Mouse (Mus musculus) forebrain, embryonic 15.5 days (tissue): Measurements from ENCODE around the gene Trak2. TPM values are rescaled to one million over a fixed set of nuclear protein-coding genes. Genes with fewer than 3 reads are reported as not detected.

Experiments
- ATAC-seq: fragments of 200-750 bp; cut with Nextera tagmentation; replicated peaks from 2 replicates; pipeline ENCODE4 v1.8.0; 2017; ENCODE audit warnings: mild to moderate bottlenecking, moderate TSS enrichment, moderate library complexity
- H3K27ac ChIP-seq: fragments of 300-500 bp; sonication (generic); replicated peaks from 2 replicates; pipeline ENCODE4 v1.5.1; 2015; ENCODE audit warnings: mild to moderate bottlenecking, inconsistent platforms
- H3K27me3 ChIP-seq: fragments of 300-500 bp; sonication (generic); 2 replicates; pipeline ENCODE4 v1.6.1; 2015; ENCODE audit warnings: inconsistent platforms
- H3K36me3 ChIP-seq: fragments of 300-500 bp; sonication (generic); 2 replicates; pipeline ENCODE4 v1.6.1; 2015; ENCODE audit warnings: mild to moderate bottlenecking, inconsistent platforms
- H3K4me1 ChIP-seq: fragments of 300-500 bp; sonication (generic); 2 replicates; pipeline ENCODE4 v1.6.1; 2015; ENCODE audit warnings: inconsistent platforms
- H3K4me2 ChIP-seq: fragments of 300-500 bp; sonication (generic); replicated peaks from 2 replicates; pipeline ENCODE4 v1.6.1; 2015; ENCODE audit warnings: mild to moderate bottlenecking, inconsistent platforms
- H3K4me3 ChIP-seq: fragments of 300-500 bp; sonication (generic); 2 replicates; pipeline ENCODE4 v1.5.1; 2015; ENCODE audit warnings: mild to moderate bottlenecking, inconsistent platforms
- H3K9ac ChIP-seq: fragments of 300-500 bp; sonication (generic); replicated peaks from 2 replicates; pipeline ENCODE4 v1.6.1; 2015; ENCODE audit warnings: mild to moderate bottlenecking, inconsistent platforms
- H3K9me3 ChIP-seq: fragments of 300-500 bp; sonication (generic); 2 replicates; pipeline ENCODE4 v1.6.1; 2016; ENCODE audit warnings: inconsistent platforms
- WGBS: fragments of 180-500 bp; shearing (Covaris S2); methylation state at CpG from one replicate; pipeline ENCODE4 v1.1.7; 2015; ENCODE audit warnings: mixed read lengths; 5-methylcytosine and 5-hydroxymethylcytosine counted together
- polyA plus RNA-seq: library from polyadenylated mRNA; unstranded; fragments of >200 nt; fragmentation: Nextera tagmentation; extraction: Ambion mirVana; gene quantifications from 2 replicates; pipeline ENCODE4 v1.2.1, GENCODE M21; 2015

Trak2 gene
- polyA plus RNA-seq = 21.3 and 21.9 TPM in 2 replicates

DNA sequence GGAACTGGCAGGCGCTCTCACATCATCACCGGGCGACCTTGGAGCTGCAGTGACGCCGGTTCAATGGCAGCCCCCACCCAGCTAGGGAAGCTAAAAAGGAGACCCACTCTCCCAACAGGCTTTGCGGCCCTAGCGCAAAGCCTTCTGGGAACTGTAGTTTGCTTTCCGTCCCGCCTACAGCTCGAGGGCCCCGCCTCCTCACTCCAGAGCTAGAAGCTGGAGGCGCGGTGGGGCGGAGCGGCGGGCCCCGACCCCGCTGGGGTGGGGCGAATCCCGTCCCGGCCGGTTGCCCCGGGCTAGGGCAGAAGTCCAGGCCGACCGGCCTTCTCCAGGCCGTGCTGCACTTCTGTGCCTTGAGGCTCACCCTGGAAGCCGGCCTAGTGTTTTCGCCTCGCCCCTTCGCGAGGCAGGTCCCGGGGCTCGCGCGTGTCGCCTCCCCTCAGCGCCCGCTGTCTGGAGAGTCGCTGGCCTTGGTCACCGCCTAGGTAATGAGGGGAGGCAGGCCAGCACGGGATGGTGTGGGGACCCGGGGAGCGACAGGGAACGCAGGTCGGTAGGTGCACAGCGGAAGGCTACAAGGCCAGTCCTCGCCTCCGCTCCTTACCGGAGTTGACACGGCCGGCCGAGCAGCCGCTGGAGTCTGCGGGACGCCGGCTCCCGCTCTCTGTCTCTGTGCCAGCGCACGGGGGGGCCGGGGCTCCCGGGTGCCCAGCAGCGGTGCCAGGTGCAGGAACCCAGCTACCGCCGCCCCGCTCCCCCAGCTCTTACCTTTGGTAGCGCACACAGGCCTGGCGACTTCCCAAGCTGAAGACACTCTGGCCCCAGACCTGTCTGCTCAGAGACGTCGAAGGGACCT lies at the start of gene Trak2, which contains the start of gene Stradb:
Gene Trak2, minus strand, starts transcription at position 65 of the 856 bp plus-strand sequence.
Gene Stradb, plus strand, starts transcription at position 157 of the 856 bp plus-strand sequence.
- peak within 1 kb of the TSS; percentile 62 for H3K4me2 ChIP-seq
- H3K9ac ChIP-seq = peak within 1 kb of the TSS; percentile 81
- H3K4me3 ChIP-seq = peak within 1 kb of the TSS; percentile 77
- peak within 1 kb of the TSS; percentile 86 for H3K27ac ChIP-seq
- no peaks in the 10 kb centered on the region for H3K27me3 ChIP-seq
- H3K36me3 ChIP-seq = peaks cover 9% of the 10 kb centered on the region; the same call in 1 of the 2 replicates
- peak; percentile 97 for ATAC-seq
- WGBS = 0% methylated on average over 68 of the region's 69 CpGs
- no peaks in the 10 kb centered on the region for H3K9me3 ChIP-seq
- H3K4me1 ChIP-seq = peaks cover 51% of the 10 kb centered on the region

DNA sequence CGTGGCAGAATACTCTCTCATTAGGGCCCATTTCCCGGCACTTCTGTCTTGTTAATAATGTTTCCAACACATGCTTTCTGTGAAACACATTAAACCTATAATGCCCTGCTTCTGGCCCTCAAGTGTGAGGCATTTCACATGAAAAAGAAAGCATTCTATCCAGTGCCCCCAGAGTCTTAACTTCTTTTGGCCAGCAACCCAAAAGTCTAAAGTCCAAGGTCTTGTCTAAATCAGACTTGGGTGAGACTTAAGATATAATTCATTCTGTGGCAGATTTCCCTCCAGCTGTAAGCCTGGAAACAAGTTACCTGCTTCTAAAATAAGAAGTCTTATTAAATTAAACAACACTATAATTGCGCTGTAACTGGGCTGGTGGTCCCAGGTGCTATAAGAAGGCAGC lies 48.3 kb upstream of the Trak2 start:
- Histone ChIP-seq H3K4me3 (no peak overlapping the region), H3K9me3 (no peaks in the 10 kb centered on the region), H3K9ac (no peak overlapping the region), H3K4me2 (no peak overlapping the region), H3K36me3 (no peaks in the 10 kb centered on the region), H3K27me3 (no peaks in the 10 kb centered on the region), H3K4me1 (no peaks in the 10 kb centered on the region), H3K27ac (no peak overlapping the region)
- ATAC-seq = no peak
- 70% methylated on average over 3 of the region's 3 CpGs for WGBS

GRCm38 (mm10) chr1:59009250-59009649 lies 36.0 kb upstream of the Trak2 start:
- 51% methylated on average over 4 of the region's 4 CpGs for WGBS
- Histone ChIP-seq H3K36me3 (no peaks in the 10 kb centered on the region), H3K27me3 (no peaks in the 10 kb centered on the region), H3K4me3 (no peak overlapping the region), H3K9ac (no peak overlapping the region), H3K4me2 (no peak overlapping the region), H3K4me1 (no peaks in the 10 kb centered on the region), H3K27ac (no peak overlapping the region), H3K9me3 (no peaks in the 10 kb centered on the region)
- ATAC-seq = no peak

GRCm38 (mm10) chr1:58995313-58995712 lies 22.1 kb upstream of the Trak2 start:
- Histone ChIP-seq H3K27ac (no peak overlapping the region), H3K4me2 (no peak overlapping the region), H3K27me3 (no peaks in the 10 kb centered on the region), H3K9me3 (no peaks in the 10 kb centered on the region), H3K36me3 (peaks cover 38% of the 10 kb centered on the region), H3K4me3 (no peak overlapping the region), H3K9ac (no peak overlapping the region), H3K4me1 (no peaks in the 10 kb centered on the region)
- WGBS = 92% methylated on average over 5 of the region's 5 CpGs
- no peak for ATAC-seq

DNA sequence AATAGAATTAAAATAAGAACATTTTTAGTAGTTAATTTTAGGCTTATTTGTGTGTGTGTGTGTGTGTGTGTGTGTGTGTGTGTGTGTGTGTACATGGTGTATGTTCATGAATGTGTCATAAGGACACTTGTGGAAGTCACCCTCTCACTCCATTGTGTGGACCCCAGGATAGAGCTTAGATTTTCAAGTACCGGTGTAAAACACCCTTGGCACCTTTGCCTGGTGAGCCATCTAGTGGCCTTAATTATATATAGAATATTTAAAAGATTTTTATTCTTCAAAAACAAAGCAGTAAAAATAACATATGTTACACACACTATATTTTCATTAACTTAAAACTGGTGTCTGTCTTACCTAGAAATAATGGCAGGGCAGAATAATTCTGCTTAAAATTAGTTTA lies 20.5 kb upstream of the Trak2 start:
- Histone ChIP-seq H3K27ac (no peak overlapping the region), H3K27me3 (no peaks in the 10 kb centered on the region), H3K4me1 (no peaks in the 10 kb centered on the region), H3K4me3 (no peak overlapping the region), H3K9ac (no peak overlapping the region), H3K36me3 (peaks cover 41% of the 10 kb centered on the region), H3K9me3 (no peaks in the 10 kb centered on the region), H3K4me2 (no peak overlapping the region)
- no peak for ATAC-seq
- 23% methylated on average over 1 of the region's 1 CpGs for WGBS

- Histone ChIP-seq H3K27me3 (no peaks in the 10 kb centered on the region), H3K4me2 (no peak overlapping the region), H3K9me3 (no peaks in the 10 kb centered on the region), H3K9ac (no peak overlapping the region), H3K36me3 (peaks cover 41% of the 10 kb centered on the region), H3K4me3 (no peak overlapping the region), H3K27ac (no peak overlapping the region), H3K4me1 (no peaks in the 10 kb centered on the region)
- 90% methylated on average over 7 of the region's 7 CpGs for WGBS
- no peak for ATAC-seq
Observed at GRCm38 (mm10) chr1:58993144-58993543, 19.9 kb upstream of the Trak2 start.

DNA sequence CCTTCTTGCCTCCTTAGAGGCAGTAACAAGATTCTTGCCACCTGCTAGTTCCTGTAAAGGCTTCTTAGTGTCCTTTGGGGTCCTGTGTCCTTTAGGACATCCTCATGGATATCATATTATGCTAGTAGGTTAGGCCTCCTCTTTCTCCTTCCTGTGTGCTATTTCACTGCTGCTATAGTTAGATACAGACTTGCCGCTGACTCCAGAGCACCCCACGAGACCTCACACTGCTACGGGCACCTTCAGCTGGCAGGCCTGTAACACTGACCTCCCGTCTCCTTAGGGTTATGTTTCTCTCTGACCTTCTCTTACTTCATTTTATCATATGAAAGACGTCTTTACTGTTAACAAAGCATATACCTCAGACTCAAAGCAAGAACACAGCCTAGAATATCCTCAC lies 11.4 kb upstream of the Trak2 start:
- Histone ChIP-seq H3K4me3 (no peak overlapping the region), H3K36me3 (peaks cover 61% of the 10 kb centered on the region), H3K27ac (no peak overlapping the region), H3K27me3 (no peaks in the 10 kb centered on the region), H3K4me1 (no peaks in the 10 kb centered on the region), H3K9ac (no peak overlapping the region), H3K4me2 (no peak overlapping the region), H3K9me3 (no peaks in the 10 kb centered on the region)
- WGBS = 90% methylated on average over 5 of the region's 5 CpGs
- no peak for ATAC-seq

GRCm38 (mm10) chr1:58982276-58982675 lies 9.0 kb upstream of the Trak2 start:
- WGBS = 91% methylated on average over 3 of the region's 3 CpGs
- no peaks in the 10 kb centered on the region for H3K4me1 ChIP-seq
- H3K4me2 ChIP-seq = no peak overlapping the region
- H3K27ac ChIP-seq = no peak overlapping the region
- no peak for ATAC-seq
- H3K36me3 ChIP-seq = peaks cover 63% of the 10 kb centered on the region
- no peaks in the 10 kb centered on the region for H3K9me3 ChIP-seq
- H3K4me3 ChIP-seq = no peak overlapping the region
- no peaks in the 10 kb centered on the region for H3K27me3 ChIP-seq
- H3K9ac ChIP-seq = no peak overlapping the region

DNA sequence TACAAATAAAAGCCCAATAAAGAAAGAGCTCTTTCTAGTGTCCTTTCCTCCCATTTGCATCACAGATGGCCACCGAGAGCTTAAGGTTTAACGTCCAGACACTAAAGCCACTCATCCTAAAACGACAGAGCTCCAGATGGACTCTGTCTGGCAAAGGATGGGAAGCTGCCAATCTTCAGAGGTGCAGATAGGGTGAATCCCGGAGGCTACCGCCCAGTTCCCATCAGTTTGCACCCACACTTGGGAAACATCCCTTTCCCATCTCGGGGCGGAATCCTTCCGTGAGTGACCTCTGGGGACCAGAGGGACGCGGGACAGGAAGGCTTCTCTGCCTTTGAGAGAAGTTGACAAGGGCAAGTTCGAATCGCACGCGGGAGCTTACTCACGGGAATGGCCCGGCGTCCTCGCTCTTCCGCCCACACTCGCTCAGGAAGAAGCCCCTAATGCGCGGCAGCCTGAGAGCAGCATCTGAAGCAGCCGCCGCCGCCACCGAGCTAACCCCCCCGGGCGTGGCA lies 322 bp downstream of the Trak2 start:
- Histone ChIP-seq H3K4me2 (peak overlapping the region; percentile 52), H3K27ac (peak overlapping the region; percentile 86), H3K36me3 (peaks cover 6% of the 10 kb centered on the region; the same call in 1 of the 2 replicates), H3K4me3 (peak overlapping the region; percentile 77), H3K9me3 (no peaks in the 10 kb centered on the region), H3K4me1 (peaks cover 55% of the 10 kb centered on the region), H3K27me3 (no peaks in the 10 kb centered on the region), H3K9ac (peak overlapping the region; percentile 81)
- ATAC-seq = no peak
- WGBS = under 1% methylated on average over 28 of the region's 28 CpGs

DNA sequence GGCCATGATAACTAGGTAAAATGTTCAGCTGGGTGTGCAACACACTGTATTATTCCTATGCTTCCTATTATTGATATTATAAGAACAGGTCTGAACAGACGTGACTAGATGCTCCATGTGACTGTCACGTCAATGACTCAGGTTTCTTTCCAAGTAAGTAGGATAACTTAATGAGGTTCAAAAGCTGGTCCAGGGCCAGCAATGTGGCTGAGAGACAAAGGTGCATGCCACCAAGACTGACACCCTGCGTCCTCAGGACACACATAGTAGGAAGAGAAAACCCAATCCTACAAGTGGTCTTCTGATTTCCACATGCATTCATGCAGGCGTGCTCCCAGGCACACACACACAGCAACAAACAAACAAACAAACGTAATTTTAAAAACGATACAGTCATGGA lies 2.1 kb downstream of the Trak2 start:
- H3K27me3 ChIP-seq = no peaks in the 10 kb centered on the region
- no peaks in the 10 kb centered on the region for H3K9me3 ChIP-seq
- no peak for ATAC-seq
- H3K4me3 ChIP-seq = no peak overlapping the region
- no peak overlapping the region for H3K9ac ChIP-seq
- H3K27ac ChIP-seq = no peak overlapping the region
- peaks cover 55% of the 10 kb centered on the region for H3K4me1 ChIP-seq
- H3K36me3 ChIP-seq = no peaks in the 10 kb centered on the region
- H3K4me2 ChIP-seq = no peak overlapping the region
- WGBS = 79% methylated on average over 6 of the region's 6 CpGs

GRCm38 (mm10) chr1:58970054-58970453 lies 3.2 kb downstream of the Trak2 start:
- Histone ChIP-seq H3K4me1 (peaks cover 50% of the 10 kb centered on the region), H3K9me3 (no peaks in the 10 kb centered on the region), H3K27me3 (no peaks in the 10 kb centered on the region), H3K4me3 (no peak overlapping the region), H3K4me2 (no peak overlapping the region), H3K9ac (no peak overlapping the region), H3K27ac (no peak overlapping the region), H3K36me3 (no peaks in the 10 kb centered on the region)
- 67% methylated on average over 5 of the region's 5 CpGs for WGBS
- no peak for ATAC-seq

- no peak overlapping the region for H3K9ac ChIP-seq
- peaks cover 41% of the 10 kb centered on the region for H3K4me1 ChIP-seq
- no peak for ATAC-seq
- no peaks in the 10 kb centered on the region for H3K9me3 ChIP-seq
- H3K4me3 ChIP-seq = no peak overlapping the region
- H3K4me2 ChIP-seq = no peak overlapping the region
- H3K27me3 ChIP-seq = no peaks in the 10 kb centered on the region
- H3K27ac ChIP-seq = no peak overlapping the region
- WGBS = 67% methylated on average over 4 of the region's 4 CpGs
- no peaks in the 10 kb centered on the region for H3K36me3 ChIP-seq
Observed at GRCm38 (mm10) chr1:58967534-58967933, 5.7 kb downstream of the Trak2 start.
